Mouse (Mus musculus): ENCODE results near the gene Taar7d. TPM values are rescaled to one million over a fixed set of nuclear protein-coding genes. Genes with fewer than 3 reads are reported as not detected.

Taar7d gene
- not detected in 2 replicates for polyA plus RNA-seq (2014; fragmentation: Nextera tagmentation; extraction: Ambion mirVana)

- DNase-seq (ENCODE audit: low spot score): no peak
- Histone ChIP-seq H3K9me3 (ENCODE audit: control insufficient read depth, low read length) (no peaks in the 10 kb centered on the region), H3K27ac (ENCODE audit: low read depth, low read length) (no peak within 1 kb of the TSS), H3K36me3 (ENCODE audit: control insufficient read depth, insufficient read depth, low read length) (no peaks in the 10 kb centered on the region), H3K4me1 (replicated peaks; ENCODE audit: control insufficient read depth, insufficient read depth, low read length) (no peaks in the 10 kb centered on the region), H3K4me2 (no peak within 1 kb of the TSS), H3K9ac (ENCODE audit: low read depth, low read length) (no peak within 1 kb of the TSS), H3K27me3 (replicated peaks; ENCODE audit: control insufficient read depth, insufficient read depth, low read length) (no peaks in the 10 kb centered on the region), H3K4me3 (ENCODE audit: low read depth, low read length) (no peak within 1 kb of the TSS)
- no peak for ATAC-seq (replicated peaks; ENCODE audit: low FRiP score)
These were observed at the start of gene Taar7d for GRCm38 (mm10) chr10:24026922-24027321. Gene Taar7d (plus strand): TSS chr10:24027222.

- Histone ChIP-seq H3K4me3 (ENCODE audit: low read depth, low read length) (no peak overlapping the region), H3K9me3 (ENCODE audit: control insufficient read depth, low read length) (no peaks in the 10 kb centered on the region), H3K9ac (ENCODE audit: low read depth, low read length) (no peak overlapping the region), H3K36me3 (ENCODE audit: control insufficient read depth, insufficient read depth, low read length) (no peaks in the 10 kb centered on the region), H3K4me2 (no peak overlapping the region), H3K27ac (ENCODE audit: low read depth, low read length) (no peak overlapping the region), H3K4me1 (replicated peaks; ENCODE audit: control insufficient read depth, insufficient read depth, low read length) (no peaks in the 10 kb centered on the region), H3K27me3 (replicated peaks; ENCODE audit: control insufficient read depth, insufficient read depth, low read length) (no peaks in the 10 kb centered on the region)
- ATAC-seq (replicated peaks; ENCODE audit: low FRiP score): no peak
- WGBS: 61% methylated on average over 4 of the region's 4 CpGs
- no peak for DNase-seq (ENCODE audit: low spot score)
These were observed 49.1 kb upstream of the Taar7d start for GRCm38 (mm10) chr10:23977958-23978357.

- H3K4me2 ChIP-seq: no peak overlapping the region
- no peak overlapping the region for H3K9ac ChIP-seq (ENCODE audit: low read depth, low read length)
- no peaks in the 10 kb centered on the region for H3K4me1 ChIP-seq (replicated peaks; ENCODE audit: control insufficient read depth, insufficient read depth, low read length)
- ATAC-seq (replicated peaks; ENCODE audit: low FRiP score) (peak; percentile 75), DNase-seq (ENCODE audit: low spot score) (peak; percentile 40)
- H3K9me3 ChIP-seq (ENCODE audit: control insufficient read depth, low read length): no peaks in the 10 kb centered on the region
- no peaks in the 10 kb centered on the region for H3K36me3 ChIP-seq (ENCODE audit: control insufficient read depth, insufficient read depth, low read length)
- no peaks in the 10 kb centered on the region for H3K27me3 ChIP-seq (replicated peaks; ENCODE audit: control insufficient read depth, insufficient read depth, low read length)
- no peak overlapping the region for H3K4me3 ChIP-seq (ENCODE audit: low read depth, low read length)
- 36% methylated on average over 16 of the region's 16 CpGs for WGBS
- H3K27ac ChIP-seq (ENCODE audit: low read depth, low read length): no peak overlapping the region
These were observed 47.9 kb upstream of the Taar7d start for GRCm38 (mm10) chr10:23978901-23979705.

GRCm38 (mm10) chr10:23985546-23985945 lies 41.5 kb upstream of the Taar7d start, which contains the start of gene Taar6:
Gene Taar6 (minus strand): TSS chr10:23985646.
- Histone ChIP-seq H3K9me3 (ENCODE audit: control insufficient read depth, low read length) (no peaks in the 10 kb centered on the region), H3K4me2 (no peak within 1 kb of the TSS), H3K9ac (ENCODE audit: low read depth, low read length) (no peak within 1 kb of the TSS), H3K4me3 (ENCODE audit: low read depth, low read length) (no peak within 1 kb of the TSS), H3K27ac (ENCODE audit: low read depth, low read length) (no peak within 1 kb of the TSS), H3K4me1 (replicated peaks; ENCODE audit: control insufficient read depth, insufficient read depth, low read length) (no peaks in the 10 kb centered on the region), H3K27me3 (replicated peaks; ENCODE audit: control insufficient read depth, insufficient read depth, low read length) (no peaks in the 10 kb centered on the region), H3K36me3 (ENCODE audit: control insufficient read depth, insufficient read depth, low read length) (no peaks in the 10 kb centered on the region)
- DNase-seq (ENCODE audit: low spot score): no peak
- no peak for ATAC-seq (replicated peaks; ENCODE audit: low FRiP score)
- 72% methylated on average over 8 of the region's 8 CpGs for WGBS

- no peak overlapping the region for H3K4me2 ChIP-seq
- H3K9ac ChIP-seq (ENCODE audit: low read depth, low read length): no peak overlapping the region
- WGBS: 62% methylated on average over 5 of the region's 5 CpGs
- H3K4me3 ChIP-seq (ENCODE audit: low read depth, low read length): no peak overlapping the region
- H3K27me3 ChIP-seq (replicated peaks; ENCODE audit: control insufficient read depth, insufficient read depth, low read length): no peaks in the 10 kb centered on the region
- no peaks in the 10 kb centered on the region for H3K36me3 ChIP-seq (ENCODE audit: control insufficient read depth, insufficient read depth, low read length)
- H3K4me1 ChIP-seq (replicated peaks; ENCODE audit: control insufficient read depth, insufficient read depth, low read length): no peaks in the 10 kb centered on the region
- DNase-seq (ENCODE audit: low spot score) (no peak), ATAC-seq (replicated peaks; ENCODE audit: low FRiP score) (no peak)
- no peak overlapping the region for H3K27ac ChIP-seq (ENCODE audit: low read depth, low read length)
- H3K9me3 ChIP-seq (ENCODE audit: control insufficient read depth, low read length): no peaks in the 10 kb centered on the region
These were observed 40.6 kb upstream of the Taar7d start for GRCm38 (mm10) chr10:23986419-23986818.

- ATAC-seq (replicated peaks; ENCODE audit: low FRiP score) (no peak), DNase-seq (ENCODE audit: low spot score) (no peak)
- WGBS: 83% methylated on average over 3 of the region's 3 CpGs
- Histone ChIP-seq H3K27ac (ENCODE audit: low read depth, low read length) (no peak within 1 kb of the TSS), H3K4me2 (no peak within 1 kb of the TSS), H3K4me1 (replicated peaks; ENCODE audit: control insufficient read depth, insufficient read depth, low read length) (no peaks in the 10 kb centered on the region), H3K9me3 (ENCODE audit: control insufficient read depth, low read length) (no peaks in the 10 kb centered on the region), H3K9ac (ENCODE audit: low read depth, low read length) (no peak within 1 kb of the TSS), H3K36me3 (ENCODE audit: control insufficient read depth, insufficient read depth, low read length) (no peaks in the 10 kb centered on the region), H3K4me3 (ENCODE audit: low read depth, low read length) (no peak within 1 kb of the TSS), H3K27me3 (replicated peaks; ENCODE audit: control insufficient read depth, insufficient read depth, low read length) (no peaks in the 10 kb centered on the region)
These were observed 33.6 kb upstream of the Taar7d start, which contains the start of gene Taar7a for GRCm38 (mm10) chr10:23993381-23993780. Gene Taar7a (minus strand): TSS chr10:23993481.

GRCm38 (mm10) chr10:23999639-24000038 lies 27.4 kb upstream of the Taar7d start, which contains the start of gene Taar7b:
Gene Taar7b (plus strand): TSS chr10:23999939.
- DNase-seq (ENCODE audit: low spot score) (no peak), ATAC-seq (replicated peaks; ENCODE audit: low FRiP score) (no peak)
- Histone ChIP-seq H3K36me3 (ENCODE audit: control insufficient read depth, insufficient read depth, low read length) (no peaks in the 10 kb centered on the region), H3K9ac (ENCODE audit: low read depth, low read length) (no peak within 1 kb of the TSS), H3K4me2 (no peak within 1 kb of the TSS), H3K27ac (ENCODE audit: low read depth, low read length) (no peak within 1 kb of the TSS), H3K27me3 (replicated peaks; ENCODE audit: control insufficient read depth, insufficient read depth, low read length) (no peaks in the 10 kb centered on the region), H3K4me3 (ENCODE audit: low read depth, low read length) (no peak within 1 kb of the TSS), H3K9me3 (ENCODE audit: control insufficient read depth, low read length) (no peaks in the 10 kb centered on the region), H3K4me1 (replicated peaks; ENCODE audit: control insufficient read depth, insufficient read depth, low read length) (no peaks in the 10 kb centered on the region)
- 64% methylated on average over 1 of the region's 1 CpGs for WGBS

- Histone ChIP-seq H3K4me1 (replicated peaks; ENCODE audit: control insufficient read depth, insufficient read depth, low read length) (peaks cover 6% of the 10 kb centered on the region; the same call in 1 of the 2 replicates), H3K4me3 (ENCODE audit: low read depth, low read length) (no peak overlapping the region), H3K27ac (ENCODE audit: low read depth, low read length) (no peak overlapping the region), H3K36me3 (ENCODE audit: control insufficient read depth, insufficient read depth, low read length) (no peaks in the 10 kb centered on the region), H3K9me3 (ENCODE audit: control insufficient read depth, low read length) (no peaks in the 10 kb centered on the region), H3K4me2 (no peak overlapping the region), H3K27me3 (replicated peaks; ENCODE audit: control insufficient read depth, insufficient read depth, low read length) (no peaks in the 10 kb centered on the region), H3K9ac (ENCODE audit: low read depth, low read length) (no peak overlapping the region)
- ATAC-seq (replicated peaks; ENCODE audit: low FRiP score) (no peak), DNase-seq (ENCODE audit: low spot score) (no peak)
- 60% methylated on average over 1 of the region's 1 CpGs for WGBS
These were observed 20.6 kb upstream of the Taar7d start for GRCm38 (mm10) chr10:24006442-24006841.

- no peak overlapping the region for H3K4me2 ChIP-seq
- no peak overlapping the region for H3K9ac ChIP-seq (ENCODE audit: low read depth, low read length)
- 46% methylated on average over 2 of the region's 2 CpGs for WGBS
- ATAC-seq (replicated peaks; ENCODE audit: low FRiP score) (peak; percentile 88), DNase-seq (ENCODE audit: low spot score) (no peak)
- H3K27me3 ChIP-seq (replicated peaks; ENCODE audit: control insufficient read depth, insufficient read depth, low read length): no peaks in the 10 kb centered on the region
- H3K4me3 ChIP-seq (ENCODE audit: low read depth, low read length): no peak overlapping the region
- H3K27ac ChIP-seq (ENCODE audit: low read depth, low read length): no peak overlapping the region
- H3K36me3 ChIP-seq (ENCODE audit: control insufficient read depth, insufficient read depth, low read length): no peaks in the 10 kb centered on the region
- peaks cover 6% of the 10 kb centered on the region; the same call in 1 of the 2 replicates for H3K4me1 ChIP-seq (replicated peaks; ENCODE audit: control insufficient read depth, insufficient read depth, low read length)
- H3K9me3 ChIP-seq (ENCODE audit: control insufficient read depth, low read length): no peaks in the 10 kb centered on the region
These were observed 20.0 kb upstream of the Taar7d start for GRCm38 (mm10) chr10:24007034-24007433.
